Mouse (Mus musculus) ES-E14 (cell line): ENCODE measurements around the gene Ube2b. TPM values are rescaled to one million over a fixed set of nuclear protein-coding genes. Genes with fewer than 3 reads are reported as not detected.

Source experiments
- DNase-seq: peaks from one replicate; pipeline ENCODE4 v3.0.0-alpha.2; 2013; ENCODE audit warnings: low read depth, low spot score
- H3K27ac ChIP-seq: 2 replicates; pipeline ENCODE4 v1.5.1; 2012; ENCODE audit warnings: low read depth, mild to moderate bottlenecking, low read length, moderate library complexity, mixed read lengths; ENCODE audit not compliant: poor library complexity, insufficient read depth, severe bottlenecking
- H3K36me3 ChIP-seq: 2 replicates; pipeline ENCODE4 v1.6.1; 2012; ENCODE audit warnings: mild to moderate bottlenecking, low read length, moderate library complexity, mixed read lengths; ENCODE audit not compliant: control insufficient read depth, poor library complexity, insufficient read depth, severe bottlenecking
- H3K4me1 ChIP-seq, 2 experiments: fragments of 150-350 bp in 1 of 2; sonication (generic) in 1 of 2; 2 replicates each; pipeline ENCODE4 v1.6.1; 2012; ENCODE audit warnings: low read length in 2 of 2, mild to moderate bottlenecking in 1 of 2, mixed read lengths in 1 of 2; ENCODE audit not compliant: control insufficient read depth in 2 of 2, insufficient read depth in 2 of 2, poor library complexity in 1 of 2
- H3K4me3 ChIP-seq, 2 experiments: fragments of 150-350 bp in 1 of 2; sonication (generic) in 1 of 2; 2 replicates each; pipeline ENCODE4 v1.5.1; 2012; ENCODE audit warnings: low read length in 2 of 2, low read depth in 1 of 2, mild to moderate bottlenecking in 1 of 2, mixed read lengths in 1 of 2; ENCODE audit not compliant: insufficient read depth in 1 of 2, poor library complexity in 1 of 2, severe bottlenecking in 1 of 2
- H3K9ac ChIP-seq: 2 replicates; pipeline ENCODE4 v1.6.1; 2012; ENCODE audit warnings: low read depth, mild to moderate bottlenecking, low read length, mixed read lengths; ENCODE audit not compliant: poor library complexity, insufficient read depth, severe bottlenecking
- H3K9me3 ChIP-seq: fragments of 150-350 bp; sonication (generic); 2 replicates; pipeline ENCODE4 v1.6.1; 2012; ENCODE audit warnings: low read depth, mild to moderate bottlenecking, low read length; ENCODE audit not compliant: control insufficient read depth, insufficient read depth
- CHD2 ChIP-seq: IDR thresholded peaks from 2 replicates; pipeline ENCODE4 v1.6.1; 2014; ENCODE audit warnings: mild to moderate bottlenecking, low read depth, low read length, inconsistent platforms
- HCFC1 ChIP-seq: IDR thresholded peaks from 2 replicates; pipeline ENCODE4 v1.6.1; 2012; ENCODE audit warnings: low read length, inconsistent platforms, borderline replicate concordance; ENCODE audit not compliant: insufficient read depth
- MAFK ChIP-seq: IDR thresholded peaks from 2 replicates; pipeline ENCODE4 v1.6.1; 2014; ENCODE audit warnings: mild to moderate bottlenecking, low read depth, low read length, inconsistent platforms; ENCODE audit not compliant: insufficient read depth
- ZC3H11A ChIP-seq: IDR thresholded peaks from 2 replicates; pipeline ENCODE4 v1.6.1; 2012; ENCODE audit warnings: low read depth, mild to moderate bottlenecking, inconsistent platforms, low read length, borderline replicate concordance
- ZNF384 ChIP-seq: IDR thresholded peaks from 2 replicates; pipeline ENCODE4 v1.6.1; 2012; ENCODE audit warnings: low read depth, low read length, inconsistent platforms
- in situ Hi-C, 2 experiments: fragments of 600-800 bp; cut with MboI; formaldehyde crosslinking; loops; one replicate each; pipeline ENCODE4 v1.15.1; 2025; ENCODE audit warnings: low sequenced_read_pairs in 2 of 2, inconsistent platforms in 1 of 2; ENCODE audit not compliant: unreplicated experiment in 2 of 2
- total RNA-seq: library from RNA; depleted of rRNA; stranded (reverse); fragments of 300-350 nt; gene quantifications from 2 replicates; pipeline ENCODE4 v1.2.3, GENCODE M21; 2012

The Ube2b gene
- total RNA-seq, 1 experiment = 58.3 TPM

- peaks cover 14% of the 10 kb centered on the region for H3K36me3 ChIP-seq
- H3K9ac ChIP-seq = no peak overlapping the region
- DNase-seq = no peak
- in situ Hi-C loops = loop anchor here in 1 of 2 experiments (5.0 kb wide), 1 partner anchor 144 kb away; no protein-coding TSS in a partner anchor
- no peak overlapping the region for H3K27ac ChIP-seq
- H3K9me3 ChIP-seq = no peaks in the 10 kb centered on the region
- H3K4me3 ChIP-seq = no peak overlapping the region
- H3K4me1 ChIP-seq = peaks cover 0 to 5% of the 10 kb centered on the region in 2 experiments; a peak in 1 of 4 replicates
- TF ChIP-seq MAFK (no peak), ZNF384 (no peak), CHD2 (no peak), ZC3H11A (no peak), HCFC1 (no peak)
Measured at GRCm38 (mm10) chr11:51966651-51967050, 33.9 kb downstream of the Ube2b start.

GRCm38 (mm10) chr11:51962277-51962676, 38.3 kb downstream of the Ube2b start:
- H3K27ac ChIP-seq = no peak overlapping the region
- no peak for TF ChIP-seq CHD2
- no peak for TF ChIP-seq ZC3H11A
- TF ChIP-seq MAFK = no peak
- no peak for TF ChIP-seq ZNF384
- TF ChIP-seq HCFC1 = no peak
- H3K9ac ChIP-seq = no peak overlapping the region
- in situ Hi-C loops = no loop called here
- H3K4me1 ChIP-seq = no peaks in the 10 kb centered on the region
- DNase-seq = no peak
- no peaks in the 10 kb centered on the region for H3K36me3 ChIP-seq
- no peaks in the 10 kb centered on the region for H3K9me3 ChIP-seq
- H3K4me3 ChIP-seq = no peak overlapping the region

- H3K36me3 ChIP-seq = no peaks in the 10 kb centered on the region
- DNase-seq = no peak
- H3K27ac ChIP-seq = no peak overlapping the region
- no peaks in the 10 kb centered on the region for H3K9me3 ChIP-seq
- in situ Hi-C loops = no loop called here
- no peak overlapping the region for H3K9ac ChIP-seq
- H3K4me3 ChIP-seq = no peak overlapping the region
- no peaks in the 10 kb centered on the region for H3K4me1 ChIP-seq
- TF ChIP-seq HCFC1 = no peak
Measured at GRCm38 (mm10) chr11:51961761-51962160, 38.8 kb downstream of the Ube2b start.

GRCm38 (mm10) chr11:51960967-51961471, 39.5 kb downstream of the Ube2b start:
- in situ Hi-C loops = no loop called here
- H3K4me3 ChIP-seq = no peak overlapping the region
- no peaks in the 10 kb centered on the region for H3K9me3 ChIP-seq
- H3K4me1 ChIP-seq = no peaks in the 10 kb centered on the region
- no peak overlapping the region for H3K27ac ChIP-seq
- H3K9ac ChIP-seq = no peak overlapping the region
- H3K36me3 ChIP-seq = no peaks in the 10 kb centered on the region
- TF ChIP-seq ZNF384 (no peak), HCFC1 (no peak), ZC3H11A (no peak), MAFK (no peak), CHD2 (no peak)
- no peak for DNase-seq

- no peak for DNase-seq
- TF ChIP-seq ZC3H11A = no peak
- no peak for TF ChIP-seq MAFK
- TF ChIP-seq CHD2 = no peak
- TF ChIP-seq ZNF384 = no peak
- no peak for TF ChIP-seq HCFC1
- in situ Hi-C loops = no loop called here
- no peaks in the 10 kb centered on the region for H3K9me3 ChIP-seq
- H3K36me3 ChIP-seq = no peaks in the 10 kb centered on the region
- no peaks in the 10 kb centered on the region for H3K4me1 ChIP-seq
- no peak overlapping the region for H3K9ac ChIP-seq
- no peak overlapping the region for H3K4me3 ChIP-seq
- no peak overlapping the region for H3K27ac ChIP-seq
Measured at GRCm38 (mm10) chr11:51960061-51960460, 40.5 kb downstream of the Ube2b start.
